Mouse (Mus musculus) ovary, postnatal 36 days (tissue): ENCODE data around the gene Gm4869.

Experiments
- DNase-seq: peaks from one replicate; pipeline ENCODE4 v3.0.0; 2022; ENCODE audit warnings: low spot score, mixed read lengths

The Gm4869 gene

GRCm38 (mm10) chr5:140526754-140527153 lies 81.3 kb downstream of the Gm4869 start:
- DNase-seq, result no peak

GRCm38 (mm10) chr5:140538111-140538683 lies 92.8 kb downstream of the Gm4869 start:
- DNase-seq, result no peak

- DNase-seq, result peak; percentile 76
These were observed 94.7 kb downstream of the Gm4869 start for GRCm38 (mm10) chr5:140540106-140540505.

GRCm38 (mm10) chr5:140542811-140543575 lies 97.5 kb downstream of the Gm4869 start:
- no peak for DNase-seq
